Mouse (Mus musculus): ENCODE results near the gene Nmral1. TPM values are rescaled to one million over a fixed set of nuclear protein-coding genes. Genes with fewer than 3 reads are reported as not detected.
"Not testable (repeated sequence)": the region's sequence is repeated elsewhere in the genome, so short reads cannot be mapped to it uniquely, and the experiment has no call there.

Gene Nmral1
- polyA plus RNA-seq, 1 experiment from 2014 or later: 28.4 TPM

GRCm38 (mm10) chr16:4713861-4714710 lies 5.1 kb downstream of the Nmral1 start:
- no peaks in the 10 kb centered on the region for H3K9me3 ChIP-seq (ENCODE audit: control insufficient read depth, low read length)
- no peak for ATAC-seq (ENCODE audit: insufficient number of reproducible peaks, insufficient read depth, low FRiP score, low read depth)
- H3K4me1 ChIP-seq (ENCODE audit: control insufficient read depth in 2 of 2, insufficient read depth in 2 of 2, low read length in 2 of 2): no peaks in the 10 kb centered on the region
- 77% methylated on average over 17 of the region's 17 CpGs for WGBS
- H3K9ac ChIP-seq (ENCODE audit: low read length): no peak overlapping the region
- H3K36me3 ChIP-seq (ENCODE audit: control insufficient read depth, insufficient read depth, low read length): peaks cover 52% of the 10 kb centered on the region
- H3K4me2 ChIP-seq (ENCODE audit: low read length): no peak overlapping the region
- no peaks in the 10 kb centered on the region for H3K27me3 ChIP-seq (ENCODE audit: control insufficient read depth, insufficient read depth, low read length)
- H3K4me3 ChIP-seq (ENCODE audit: control insufficient read depth in 1 of 2, insufficient read depth in 1 of 2, low read depth in 1 of 2, low read length in 2 of 2): no peak overlapping the region
- no peak overlapping the region for H3K27ac ChIP-seq (replicated peaks in 1 of 2; ENCODE audit: control insufficient read depth in 1 of 2, insufficient read depth in 1 of 2, low read depth in 2 of 2, low read length in 2 of 2)

- peaks cover 81% of the 10 kb centered on the region for H3K36me3 ChIP-seq (ENCODE audit: control insufficient read depth, insufficient read depth, low read length)
- ATAC-seq (ENCODE audit: insufficient number of reproducible peaks, insufficient read depth, low FRiP score, low read depth): no peak
- H3K4me1 ChIP-seq (ENCODE audit: control insufficient read depth in 2 of 2, insufficient read depth in 2 of 2, low read length in 2 of 2): no peaks in the 10 kb centered on the region
- H3K9ac ChIP-seq (ENCODE audit: low read length): no peak overlapping the region
- no peaks in the 10 kb centered on the region for H3K9me3 ChIP-seq (ENCODE audit: control insufficient read depth, low read length)
- no peaks in the 10 kb centered on the region for H3K27me3 ChIP-seq (ENCODE audit: control insufficient read depth, insufficient read depth, low read length)
- no peak overlapping the region for H3K27ac ChIP-seq (replicated peaks in 1 of 2; ENCODE audit: control insufficient read depth in 1 of 2, insufficient read depth in 1 of 2, low read depth in 2 of 2, low read length in 2 of 2)
- 94% methylated on average over 4 of the region's 4 CpGs for WGBS
- H3K4me3 ChIP-seq (ENCODE audit: control insufficient read depth in 1 of 2, insufficient read depth in 1 of 2, low read depth in 1 of 2, low read length in 2 of 2): no peak overlapping the region
- no peak overlapping the region for H3K4me2 ChIP-seq (ENCODE audit: low read length)
Observed at GRCm38 (mm10) chr16:4711173-4711572, 8.0 kb downstream of the Nmral1 start.

DNA sequence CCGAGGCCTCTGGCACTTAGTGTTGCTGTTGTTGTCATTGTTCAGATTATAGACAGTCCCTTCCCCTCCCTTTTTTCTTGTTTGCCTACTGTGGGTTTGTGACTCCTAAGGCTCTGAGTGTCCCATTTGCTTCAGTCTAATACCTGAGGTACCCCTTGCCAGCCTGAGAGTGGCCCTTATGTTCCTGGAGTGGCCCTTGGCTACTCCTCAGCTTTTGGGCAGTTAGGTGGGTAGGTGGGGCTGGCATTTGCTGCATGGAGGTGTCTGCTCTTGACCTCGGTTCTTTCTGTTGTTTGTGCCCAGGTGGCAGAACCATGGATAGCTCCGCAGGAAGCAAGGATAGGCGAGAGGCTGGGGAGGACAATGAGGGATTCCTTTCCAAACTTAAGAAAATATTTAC lies 13.6 kb downstream of the Nmral1 start:
- no peak overlapping the region for H3K4me2 ChIP-seq (ENCODE audit: low read length)
- H3K9ac ChIP-seq (ENCODE audit: low read length): no peak overlapping the region
- no peaks in the 10 kb centered on the region for H3K4me1 ChIP-seq (ENCODE audit: control insufficient read depth in 2 of 2, insufficient read depth in 2 of 2, low read length in 2 of 2)
- ATAC-seq (ENCODE audit: insufficient number of reproducible peaks, insufficient read depth, low FRiP score, low read depth): no peak
- 50% methylated on average over 4 of the region's 4 CpGs for WGBS
- H3K27ac ChIP-seq (replicated peaks in 1 of 2; ENCODE audit: control insufficient read depth in 1 of 2, insufficient read depth in 1 of 2, low read depth in 2 of 2, low read length in 2 of 2): no peak overlapping the region
- no peak overlapping the region for H3K4me3 ChIP-seq (ENCODE audit: control insufficient read depth in 1 of 2, insufficient read depth in 1 of 2, low read depth in 1 of 2, low read length in 2 of 2)
- peaks cover 97% of the 10 kb centered on the region for H3K36me3 ChIP-seq (ENCODE audit: control insufficient read depth, insufficient read depth, low read length)
- H3K27me3 ChIP-seq (ENCODE audit: control insufficient read depth, insufficient read depth, low read length): no peaks in the 10 kb centered on the region
- no peaks in the 10 kb centered on the region for H3K9me3 ChIP-seq (ENCODE audit: control insufficient read depth, low read length)

DNA sequence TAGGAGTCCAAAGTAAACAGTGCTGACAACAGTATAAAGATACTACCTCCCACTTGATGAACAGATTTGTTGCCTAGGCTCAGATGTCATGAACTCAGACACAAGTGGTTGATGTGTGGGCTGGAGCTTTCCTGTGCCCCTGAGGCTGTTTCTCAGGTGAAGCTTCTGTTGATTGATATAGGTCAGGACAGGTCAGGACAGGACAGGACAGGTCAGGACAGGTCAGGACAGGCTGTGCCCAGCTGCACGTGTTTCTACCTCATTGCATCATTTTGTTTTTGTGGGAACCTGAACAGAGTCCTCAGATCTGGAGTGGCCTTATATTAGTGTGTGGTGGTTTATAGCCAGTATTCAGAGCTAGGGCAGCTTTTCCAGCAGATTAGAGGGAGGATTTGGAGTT lies 16.5 kb downstream of the Nmral1 start:
- no peak for ATAC-seq (ENCODE audit: insufficient number of reproducible peaks, insufficient read depth, low FRiP score, low read depth)
- no peak overlapping the region for H3K9ac ChIP-seq (ENCODE audit: low read length)
- no peak overlapping the region for H3K27ac ChIP-seq (replicated peaks in 1 of 2; ENCODE audit: control insufficient read depth in 1 of 2, insufficient read depth in 1 of 2, low read depth in 2 of 2, low read length in 2 of 2)
- no peaks in the 10 kb centered on the region for H3K27me3 ChIP-seq (ENCODE audit: control insufficient read depth, insufficient read depth, low read length)
- WGBS: 79% methylated on average over 1 of the region's 1 CpGs
- H3K9me3 ChIP-seq (ENCODE audit: control insufficient read depth, low read length): no peaks in the 10 kb centered on the region
- H3K4me3 ChIP-seq (ENCODE audit: control insufficient read depth in 1 of 2, insufficient read depth in 1 of 2, low read depth in 1 of 2, low read length in 2 of 2): no peak overlapping the region
- H3K4me2 ChIP-seq (ENCODE audit: low read length): no peak overlapping the region
- peaks cover 99% of the 10 kb centered on the region for H3K36me3 ChIP-seq (ENCODE audit: control insufficient read depth, insufficient read depth, low read length)
- H3K4me1 ChIP-seq (ENCODE audit: control insufficient read depth in 2 of 2, insufficient read depth in 2 of 2, low read length in 2 of 2): no peaks in the 10 kb centered on the region

DNA sequence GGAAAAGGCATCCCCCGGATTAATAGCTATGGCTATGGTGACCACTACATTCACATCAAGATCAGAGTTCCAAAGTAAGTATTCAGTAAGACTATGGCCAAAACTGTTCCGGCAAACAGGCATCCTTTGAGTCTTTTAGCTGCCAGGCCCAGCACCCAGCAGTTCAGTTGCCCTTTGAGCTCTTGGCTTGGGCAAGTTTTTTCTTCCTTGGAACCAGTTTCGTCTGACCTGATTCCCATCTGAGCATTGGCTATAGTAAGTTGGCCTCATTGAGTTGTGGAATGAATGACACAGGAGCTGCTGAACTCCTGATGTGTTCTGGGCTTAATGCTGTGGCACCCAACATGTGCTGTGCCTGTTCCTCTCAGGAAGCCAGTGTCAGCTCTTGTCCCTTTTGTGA lies 17.9 kb downstream of the Nmral1 start:
- 85% methylated on average over 3 of the region's 3 CpGs for WGBS
- ATAC-seq (ENCODE audit: insufficient number of reproducible peaks, insufficient read depth, low FRiP score, low read depth): no peak
- Histone ChIP-seq H3K4me3 (ENCODE audit: control insufficient read depth in 1 of 2, insufficient read depth in 1 of 2, low read depth in 1 of 2, low read length in 2 of 2) (no peak overlapping the region), H3K9me3 (ENCODE audit: control insufficient read depth, low read length) (no peaks in the 10 kb centered on the region), H3K9ac (ENCODE audit: low read length) (no peak overlapping the region), H3K36me3 (ENCODE audit: control insufficient read depth, insufficient read depth, low read length) (peaks cover 99% of the 10 kb centered on the region), H3K4me1 (ENCODE audit: control insufficient read depth in 2 of 2, insufficient read depth in 2 of 2, low read length in 2 of 2) (no peaks in the 10 kb centered on the region), H3K27ac (replicated peaks in 1 of 2; ENCODE audit: control insufficient read depth in 1 of 2, insufficient read depth in 1 of 2, low read depth in 2 of 2, low read length in 2 of 2) (no peak overlapping the region), H3K27me3 (ENCODE audit: control insufficient read depth, insufficient read depth, low read length) (no peaks in the 10 kb centered on the region), H3K4me2 (ENCODE audit: low read length) (no peak overlapping the region)

DNA sequence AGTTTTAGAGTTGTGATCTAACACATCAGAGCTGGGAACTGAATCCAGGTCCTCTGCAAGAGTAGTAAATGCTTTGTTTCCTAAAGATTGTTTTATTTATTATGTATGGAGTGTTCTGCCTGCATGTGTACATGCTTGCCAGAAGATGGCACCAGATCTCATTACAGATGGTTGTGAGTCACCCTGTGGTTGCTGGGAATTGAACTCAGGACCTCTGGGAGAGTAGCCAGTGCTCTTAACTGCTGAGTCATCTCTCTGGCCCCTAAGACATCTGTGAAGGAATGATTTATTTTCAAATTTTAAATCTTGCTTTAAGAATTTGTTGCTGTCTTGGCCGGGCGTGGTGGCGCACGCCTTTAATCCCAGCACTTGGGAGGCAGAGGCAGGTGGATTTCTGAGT lies 29.8 kb downstream of the Nmral1 start:
- Histone ChIP-seq H3K4me1 (ENCODE audit: control insufficient read depth in 2 of 2, insufficient read depth in 2 of 2, low read length in 2 of 2) (peaks cover 0 to 11% of the 10 kb centered on the region in 2 experiments; a peak in 2 of 4 replicates), H3K36me3 (ENCODE audit: control insufficient read depth, insufficient read depth, low read length) (peaks cover 76% of the 10 kb centered on the region)
- H3K9ac ChIP-seq (ENCODE audit: low read length); H3K9me3 ChIP-seq (ENCODE audit: control insufficient read depth, low read length); H3K27me3 ChIP-seq (ENCODE audit: control insufficient read depth, insufficient read depth, low read length); ATAC-seq (ENCODE audit: insufficient number of reproducible peaks, insufficient read depth, low FRiP score, low read depth); H3K4me3 ChIP-seq (ENCODE audit: control insufficient read depth in 1 of 2, insufficient read depth in 1 of 2, low read depth in 1 of 2, low read length in 2 of 2); H3K27ac ChIP-seq (replicated peaks in 1 of 2; ENCODE audit: control insufficient read depth in 1 of 2, insufficient read depth in 1 of 2, low read depth in 2 of 2, low read length in 2 of 2); H3K4me2 ChIP-seq (ENCODE audit: low read length): not testable (repeated sequence)
- 99% methylated on average over 4 of the region's 4 CpGs for WGBS

DNA sequence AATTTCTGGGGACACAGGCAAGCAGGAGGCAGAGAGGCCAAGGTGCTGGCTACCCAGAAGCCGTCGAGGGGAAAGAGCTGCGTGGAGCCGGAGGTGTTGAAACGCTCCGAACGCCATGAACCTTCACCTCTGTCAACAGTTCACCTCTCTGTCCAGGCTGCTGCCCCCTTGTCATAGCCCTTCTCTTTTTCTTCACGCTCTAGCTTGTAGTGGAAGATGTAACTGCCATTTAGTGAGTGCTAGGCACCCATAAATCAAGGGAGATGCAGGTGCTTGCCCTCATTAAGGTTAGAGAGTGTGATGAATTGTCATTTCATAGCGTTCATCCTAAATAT lies 34.7 kb downstream of the Nmral1 start:
- WGBS: 2% methylated on average over 9 of the region's 9 CpGs
- H3K36me3 ChIP-seq (ENCODE audit: control insufficient read depth, insufficient read depth, low read length): peaks cover 27% of the 10 kb centered on the region

More for the DNA sequence above, 34.7 kb downstream of the Nmral1 start:
- Histone ChIP-seq H3K9me3 (ENCODE audit: control insufficient read depth, low read length) (no peaks in the 10 kb centered on the region), H3K4me1 (ENCODE audit: control insufficient read depth in 2 of 2, insufficient read depth in 2 of 2, low read length in 2 of 2) (peaks cover 0 to 17% of the 10 kb centered on the region in 2 experiments; a peak in 2 of 4 replicates), H3K27me3 (ENCODE audit: control insufficient read depth, insufficient read depth, low read length) (no peaks in the 10 kb centered on the region), H3K27ac (replicated peaks in 1 of 2; ENCODE audit: control insufficient read depth in 1 of 2, insufficient read depth in 1 of 2, low read depth in 2 of 2, low read length in 2 of 2) (peak overlapping the region in 1 of 2 experiments; percentile 86; a peak in 2 of 4 replicates), H3K4me2 (ENCODE audit: low read length) (peak overlapping the region; percentile 97), H3K4me3 (ENCODE audit: control insufficient read depth in 1 of 2, insufficient read depth in 1 of 2, low read depth in 1 of 2, low read length in 2 of 2) (peak overlapping the region; percentile 70 to 98), H3K9ac (ENCODE audit: low read length) (peak overlapping the region; percentile 96)
- ATAC-seq (ENCODE audit: insufficient number of reproducible peaks, insufficient read depth, low FRiP score, low read depth): no peak

All from heart, embryonic 14.5 days (tissue).